Mouse (Mus musculus) G1E (cell line): Measurements from ENCODE around the gene Gnb5.

Experiments
- CTCF ChIP-seq: IDR thresholded peaks from 2 replicates; pipeline ENCODE4 v1.5.1; 2012; ENCODE audit warnings: low read depth, low read length, inconsistent platforms, mixed read lengths
- GATA1 ChIP-seq: IDR thresholded peaks from 2 replicates; pipeline ENCODE4 v1.6.1; 2012; ENCODE audit warnings: borderline replicate concordance, low read length, inconsistent platforms, mixed read lengths
- GATA2 ChIP-seq: IDR thresholded peaks from 2 replicates; pipeline ENCODE4 v1.6.1; 2012; ENCODE audit warnings: low read depth, low read length, inconsistent platforms, borderline replicate concordance
- POLR2AphosphoS5 ChIP-seq: IDR thresholded peaks from 2 replicates; pipeline ENCODE4 v1.6.1; 2012; ENCODE audit warnings: low read depth, low read length, inconsistent platforms; ENCODE audit not compliant: insufficient replicate concordance
- TAL1 ChIP-seq: conservative IDR thresholded peaks from 2 replicates; pipeline ENCODE4 v1.6.1; 2012; ENCODE audit warnings: low read depth, low read length, inconsistent platforms, mixed read lengths

DNA sequence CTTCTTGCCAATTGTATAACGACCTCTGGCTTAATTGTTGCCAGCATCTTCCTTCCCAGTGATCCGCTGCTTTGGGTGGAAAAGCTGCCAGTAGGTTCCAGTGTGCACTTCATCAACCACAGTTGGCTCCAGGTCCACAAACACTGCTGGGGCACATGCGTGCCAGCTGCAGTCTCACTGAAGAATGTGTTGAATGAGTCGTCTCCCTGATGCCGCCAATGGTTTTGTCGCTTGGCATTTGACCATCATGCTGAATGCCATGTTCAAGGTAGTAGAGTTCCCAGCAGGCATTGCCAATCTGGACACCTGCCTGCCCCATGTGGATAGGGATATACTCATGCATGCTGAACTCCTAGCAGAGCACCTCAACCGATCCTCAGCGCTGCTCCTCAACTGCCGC is 69.5 kb downstream of the Gnb5 start:
- TF ChIP-seq GATA1, result no peak
- TF ChIP-seq CTCF, result no peak
- TF ChIP-seq TAL1, result no peak
- TF ChIP-seq GATA2, result no peak
- TF ChIP-seq POLR2AphosphoS5, result no peak
